Mouse (Mus musculus) MEL (cell line): Measurements from ENCODE around the gene Abhd18. TPM values are rescaled to one million over a fixed set of nuclear protein-coding genes. Genes with fewer than 3 reads are reported as not detected.
A peak's percentile ranks its signal among the peaks of the same experiment; 100 is the strongest.

Experiments used
- DNase-seq: peaks from one replicate; pipeline ENCODE4 v3.0.0; 2011; ENCODE audit warnings: low read depth, low spot score
- H3K27ac ChIP-seq: 2 replicates; pipeline ENCODE4 v1.5.1; 2012; ENCODE audit warnings: low read depth, mild to moderate bottlenecking, control low read depth, low read length, moderate library complexity; ENCODE audit not compliant: control insufficient read depth
- H3K27me3 ChIP-seq, 2 experiments: fragments of 150-350 bp in 1 of 2; sonication (generic) in 1 of 2; 2 replicates each; pipeline ENCODE4 v1.6.1; 2012; ENCODE audit warnings: low read length in 2 of 2, mild to moderate bottlenecking in 2 of 2, improper control_type of control experiment in 1 of 2, moderate library complexity in 1 of 2; ENCODE audit not compliant: insufficient read depth in 2 of 2, control insufficient read depth in 1 of 2
- H3K36me3 ChIP-seq, 2 experiments: 2 replicates each; pipeline ENCODE4 v1.6.1; 2012 to 2014; ENCODE audit warnings: low read length in 2 of 2, improper control_type of control experiment in 1 of 2, inconsistent platforms in 1 of 2, mild to moderate bottlenecking in 1 of 2; ENCODE audit not compliant: insufficient read depth in 2 of 2, control insufficient read depth in 1 of 2
- H3K4me1 ChIP-seq, 2 experiments: fragments of 150-350 bp in 1 of 2; sonication (generic) in 1 of 2; 2 replicates each; pipeline ENCODE4 v1.6.1; 2012; ENCODE audit warnings: low read length in 2 of 2, improper control_type of control experiment in 1 of 2, mild to moderate bottlenecking in 1 of 2; ENCODE audit not compliant: insufficient read depth in 2 of 2, control insufficient read depth in 1 of 2
- H3K4me3 ChIP-seq, 2 experiments: fragments of 150-350 bp in 1 of 2; sonication (generic) in 1 of 2; 2 replicates each; pipeline ENCODE4 v1.5.1; 2012; ENCODE audit warnings: low read depth in 2 of 2, low read length in 2 of 2, mild to moderate bottlenecking in 2 of 2, moderate library complexity in 2 of 2, control low read depth in 1 of 2, improper control_type of control experiment in 1 of 2; ENCODE audit not compliant: control insufficient read depth in 1 of 2, insufficient read depth in 1 of 2
- H3K79me2 ChIP-seq: 2 replicates; pipeline ENCODE4 v1.6.1; 2012; ENCODE audit warnings: mild to moderate bottlenecking, low read length, moderate library complexity; ENCODE audit not compliant: control insufficient read depth, poor library complexity, insufficient read depth
- H3K9ac ChIP-seq: 2 replicates; pipeline ENCODE4 v1.6.1; 2012; ENCODE audit warnings: low read depth, mild to moderate bottlenecking, control low read depth, low read length, moderate library complexity; ENCODE audit not compliant: control insufficient read depth, poor library complexity, severe bottlenecking
- H3K9me3 ChIP-seq: fragments of 150-350 bp; sonication (generic); replicated peaks from 2 replicates; pipeline ENCODE4 v1.6.1; 2012; ENCODE audit warnings: mild to moderate bottlenecking, low read length, improper control_type of control experiment, moderate library complexity; ENCODE audit not compliant: insufficient read depth
- CTCF ChIP-seq, 3 experiments: IDR thresholded peaks in 2 of 3; conservative IDR thresholded peaks in 1 of 3; 2 replicates each; pipeline ENCODE4 v1.5.1; 2011 to 2012; ENCODE audit warnings: low read length in 3 of 3, low read depth in 2 of 3, mild to moderate bottlenecking in 2 of 3, improper control_type of control experiment in 1 of 3, inconsistent platforms in 1 of 3, mixed read lengths in 1 of 3, moderate library complexity in 1 of 3; ENCODE audit not compliant: control insufficient read depth in 1 of 3, insufficient read depth in 1 of 3, poor library complexity in 1 of 3, severe bottlenecking in 1 of 3
- EP300 ChIP-seq, 2 experiments: IDR thresholded peaks; 2 replicates each; pipeline ENCODE4 v1.6.1; 2011; ENCODE audit warnings: improper control_type of control experiment in 2 of 2, low read length in 2 of 2, low read depth in 1 of 2, mild to moderate bottlenecking in 1 of 2
- GABPA ChIP-seq: IDR thresholded peaks from 2 replicates; pipeline ENCODE4 v1.6.1; 2012; ENCODE audit warnings: low read depth, mild to moderate bottlenecking, inconsistent platforms, low read length, improper control_type of control experiment, moderate library complexity
- GATA1 ChIP-seq: IDR thresholded peaks from 2 replicates; pipeline ENCODE4 v1.6.1; 2011; ENCODE audit warnings: low read depth, low read length, improper control_type of control experiment
- KAT2A ChIP-seq: conservative IDR thresholded peaks from 2 replicates; pipeline ENCODE4 v1.6.1; 2012; ENCODE audit warnings: low read depth, low read length, improper control_type of control experiment, inconsistent platforms
- MAZ ChIP-seq: IDR thresholded peaks from 2 replicates; pipeline ENCODE4 v1.6.1; 2012; ENCODE audit warnings: low read depth, mild to moderate bottlenecking, inconsistent platforms, low read length, improper control_type of control experiment
- MEF2A ChIP-seq: IDR thresholded peaks from 2 replicates; pipeline ENCODE4 v1.6.1; 2014; ENCODE audit warnings: low read depth, mild to moderate bottlenecking, inconsistent platforms, low read length, improper control_type of control experiment; ENCODE audit not compliant: poor library complexity, insufficient replicate concordance, severe bottlenecking; ENCODE audit errors: extremely low read depth
- POLR2A ChIP-seq, 2 experiments: IDR thresholded peaks; 2 replicates each; pipeline ENCODE4 v1.6.1; 2011 to 2012; ENCODE audit warnings: low read length in 2 of 2, mild to moderate bottlenecking in 2 of 2, control low read depth in 1 of 2, improper control_type of control experiment in 1 of 2, low read depth in 1 of 2, moderate library complexity in 1 of 2; ENCODE audit not compliant: control insufficient read depth in 1 of 2, insufficient read depth in 1 of 2, poor library complexity in 1 of 2
- RAD21 ChIP-seq: IDR thresholded peaks from 2 replicates; pipeline ENCODE4 v1.6.1; 2011; ENCODE audit warnings: mild to moderate bottlenecking, low read depth, low read length, improper control_type of control experiment
- RCOR1 ChIP-seq: IDR thresholded peaks from 2 replicates; pipeline ENCODE4 v1.6.1; 2012; ENCODE audit warnings: low read depth, mild to moderate bottlenecking, inconsistent platforms, low read length, improper control_type of control experiment
- SIN3A ChIP-seq: IDR thresholded peaks from 2 replicates; pipeline ENCODE4 v1.6.1; 2012; ENCODE audit warnings: low read length, improper control_type of control experiment, inconsistent platforms
- TAL1 ChIP-seq: IDR thresholded peaks from 2 replicates; pipeline ENCODE4 v1.6.1; 2012; ENCODE audit warnings: mild to moderate bottlenecking, inconsistent platforms, low read length, moderate library complexity, mixed read lengths
- TBP ChIP-seq: IDR thresholded peaks from 2 replicates; pipeline ENCODE4 v1.8.0; 2011; ENCODE audit warnings: low read depth, low read length, improper control_type of control experiment
- USF1 ChIP-seq: IDR thresholded peaks from 2 replicates; pipeline ENCODE4 v1.6.1; 2014; ENCODE audit warnings: low read depth, mild to moderate bottlenecking, inconsistent platforms, low read length, improper control_type of control experiment, moderate library complexity
- USF2 ChIP-seq, 2 experiments: IDR thresholded peaks; 2 replicates each; pipeline ENCODE4 v1.6.1; 2011 to 2012; ENCODE audit warnings: improper control_type of control experiment in 2 of 2, low read length in 2 of 2, borderline replicate concordance in 1 of 2, inconsistent platforms in 1 of 2, low read depth in 1 of 2, mild to moderate bottlenecking in 1 of 2; ENCODE audit not compliant: insufficient read depth in 1 of 2
- ZNF384 ChIP-seq: IDR thresholded peaks from 2 replicates; pipeline ENCODE4 v1.6.1; 2012; ENCODE audit warnings: low read depth, mild to moderate bottlenecking, inconsistent platforms, low read length, improper control_type of control experiment
- polyA plus RNA-seq, 2 experiments: library from polyadenylated mRNA; stranded (reverse) in 1 of 2; unstranded in 1 of 2; fragments of >175 nt in 1 of 2; fragments of >200 nt in 1 of 2; gene quantifications; 2 replicates each; pipeline versions ENCODE4 v1.2.1 to v1.2.4; 2012; ENCODE audit warnings: low replicate concordance in 2 of 2, low read depth in 1 of 2; ENCODE audit not compliant: insufficient read length in 2 of 2, insufficient read depth in 1 of 2, missing spikeins in 1 of 2
- total RNA-seq: library from RNA; depleted of rRNA; stranded (reverse); fragments of 300-350 nt; gene quantifications from 2 replicates; pipeline ENCODE4 v1.2.3, GENCODE M21; 2012

Abhd18 gene
- total and polyA plus RNA-seq, 3 experiments: 1.3 to 3.6 TPM; not detected in 1

GRCm38 (mm10) chr3:40951365-40951764, 104.6 kb downstream of the Abhd18 start (continued):
- TF ChIP-seq TAL1 (no peak), RCOR1 (peak; percentile 59; the same call in 1 of the 2 replicates), ZNF384 (no peak), USF2 (IDR thresholded peaks at IDR 0.05; ENCODE audit: borderline replicate concordance in 1 of 2, insufficient read depth in 1 of 2, low read depth in 1 of 2, low read length in 2 of 2) (no peak), CTCF (IDR thresholded peaks at IDR 0.05 in 2 of 3, conservative IDR thresholded peaks at IDR 0.05 in 1 of 3; ENCODE audit: control insufficient read depth in 1 of 3, insufficient read depth in 1 of 3, low read depth in 2 of 3, low read length in 3 of 3, poor library complexity in 1 of 3, severe bottlenecking in 1 of 3) (peak in 2 of 3 experiments; percentile 35 to 58; a peak in 4 of 6 replicates), MAZ (no peak), GATA1 (peak; percentile 84), KAT2A (no peak), TBP (no peak; the same call in none of the 2 replicates), MEF2A (no peak), EP300 (IDR thresholded peaks at IDR 0.05; ENCODE audit: low read depth in 1 of 2, low read length in 2 of 2) (peak; percentile 53 to 59), GABPA (no peak)

DNA sequence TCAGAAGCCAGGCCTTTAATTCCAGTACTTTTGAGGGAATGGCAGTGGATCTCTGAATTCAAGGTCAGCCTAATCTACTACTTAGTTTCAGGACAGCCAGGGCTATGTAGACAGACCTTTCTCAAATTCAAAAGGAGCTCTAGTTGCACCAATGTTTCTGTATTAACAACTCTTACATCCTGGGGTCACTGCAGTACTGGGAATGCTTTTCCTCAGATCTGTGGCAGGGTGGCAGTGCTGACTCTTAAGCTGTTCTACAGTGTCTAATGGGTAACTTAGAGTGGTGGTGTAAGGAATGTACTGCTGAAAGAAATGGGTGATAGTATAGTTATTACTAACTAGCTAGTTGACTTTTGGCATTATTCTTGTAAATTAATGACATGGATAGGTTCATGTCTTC, 105.8 kb downstream of the Abhd18 start:
- Histone ChIP-seq H3K79me2 (peaks cover 25% of the 10 kb centered on the region), H3K4me3 (peak overlapping the region in 1 of 2 experiments; percentile 89; a peak in 1 of 4 replicates), H3K9me3 (no peaks in the 10 kb centered on the region), H3K9ac (no peak overlapping the region), H3K4me1 (peaks cover 9 to 16% of the 10 kb centered on the region in 2 experiments), H3K27ac (no peak overlapping the region), H3K36me3 (peaks cover 0 to 16% of the 10 kb centered on the region in 2 experiments; a peak in 2 of 4 replicates), H3K27me3 (no peaks in the 10 kb centered on the region)
- TF ChIP-seq MAZ (no peak), RAD21 (peak; percentile 6), POLR2A (IDR thresholded peaks at IDR 0.05; ENCODE audit: control insufficient read depth in 1 of 2, insufficient read depth in 1 of 2, low read depth in 1 of 2, low read length in 2 of 2, poor library complexity in 1 of 2) (no peak), CTCF (IDR thresholded peaks at IDR 0.05 in 2 of 3, conservative IDR thresholded peaks at IDR 0.05 in 1 of 3; ENCODE audit: control insufficient read depth in 1 of 3, insufficient read depth in 1 of 3, low read depth in 2 of 3, low read length in 3 of 3, poor library complexity in 1 of 3, severe bottlenecking in 1 of 3) (no peak), SIN3A (no peak), GATA1 (no peak)
- DNase-seq: no peak

- no peak overlapping the region for H3K4me3 ChIP-seq
- DNase-seq: no peak
- peaks cover 0 to 16% of the 10 kb centered on the region in 2 experiments; a peak in 2 of 4 replicates for H3K36me3 ChIP-seq
- TF ChIP-seq USF1: no peak
- peak; percentile 90 for TF ChIP-seq ZNF384
- no peaks in the 10 kb centered on the region for H3K27me3 ChIP-seq
- no peaks in the 10 kb centered on the region for H3K9me3 ChIP-seq
- peaks cover 33% of the 10 kb centered on the region for H3K79me2 ChIP-seq
- peaks cover 9 to 11% of the 10 kb centered on the region in 2 experiments for H3K4me1 ChIP-seq
- H3K27ac ChIP-seq: no peak overlapping the region
- H3K9ac ChIP-seq: no peak overlapping the region
Measured at GRCm38 (mm10) chr3:40954792-40955191, 108.0 kb downstream of the Abhd18 start.
